Mouse (Mus musculus): Measurements from ENCODE around the gene Cend1. TPM values are rescaled to one million over a fixed set of nuclear protein-coding genes. Genes with fewer than 3 reads are reported as not detected.
A peak's percentile ranks its signal among the peaks of the same experiment; 100 is the strongest.

The Cend1 gene
- polyA plus RNA-seq, 1 experiment: 2.2 TPM

DNA sequence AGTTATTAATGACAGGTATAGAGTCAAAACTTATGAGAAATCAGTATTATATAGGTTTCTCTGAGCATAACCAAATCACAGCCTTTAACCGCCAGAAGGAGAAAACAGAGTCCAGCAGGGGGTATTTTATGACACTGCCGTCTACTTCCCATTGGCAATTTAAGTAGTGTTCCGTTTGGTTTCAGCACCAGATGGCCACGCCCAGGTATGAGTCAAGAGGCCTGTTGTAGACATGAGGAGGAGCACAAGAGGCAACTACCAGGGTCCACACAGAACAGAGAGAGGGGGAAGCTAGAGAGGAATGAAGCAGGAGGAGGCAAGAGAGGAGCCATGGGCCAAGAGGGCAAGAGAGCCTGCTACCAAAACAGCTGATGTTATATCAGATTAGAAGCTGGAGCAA, 49.7 kb downstream of the Cend1 start:
- Histone ChIP-seq H3K27ac (ENCODE audit: insufficient read depth, low read length) (peak overlapping the region; percentile 37; the same call in 1 of the 2 replicates), H3K9ac (ENCODE audit: low read depth, poor library complexity, severe bottlenecking) (no peak overlapping the region), H3K27me3 (ENCODE audit: control insufficient read depth, insufficient read depth, low read length, poor library complexity, severe bottlenecking) (no peaks in the 10 kb centered on the region), H3K36me3 (ENCODE audit: control insufficient read depth, insufficient read depth, low read length, poor library complexity, severe bottlenecking) (no peaks in the 10 kb centered on the region), H3K4me1 (ENCODE audit: control insufficient read depth, insufficient read depth, low read length) (peaks cover 2% of the 10 kb centered on the region), H3K9me3 (replicated peaks; ENCODE audit: control insufficient read depth, insufficient read depth, low read length, poor library complexity, severe bottlenecking) (no peaks in the 10 kb centered on the region), H3K4me3 (ENCODE audit: low read depth, low read length) (no peak overlapping the region)
- TF ChIP-seq CTCF (IDR thresholded peaks at IDR 0.05; ENCODE audit: low read depth, low read length) (no peak), EP300 (IDR thresholded peaks at IDR 0.05; ENCODE audit: insufficient read depth, low read depth, low read length) (no peak), POLR2A (IDR thresholded peaks at IDR 0.05; ENCODE audit: insufficient read depth, low read length) (no peak)

Other genes starting within 250 kb of the Cend1 start
- gene Hras, start 235.5 kb downstream of the Cend1 start, polyA plus RNA-seq (2011; ENCODE audit: insufficient read depth, insufficient read length, low read depth, missing spikeins): 50.5 and 51.8 TPM in 2 replicates
- 3.3 and 3.4 TPM in 2 replicates for gene Lrrc56, start 235.3 kb downstream of the Cend1 start, polyA plus RNA-seq (2011; ENCODE audit: insufficient read depth, insufficient read length, low read depth, missing spikeins)
- 5.9 and 6.6 TPM in 2 replicates for gene Lmntd2, start 215.4 kb downstream of the Cend1 start, polyA plus RNA-seq (2011; ENCODE audit: insufficient read depth, insufficient read length, low read depth, missing spikeins)
- 29.6 and 36.3 TPM in 2 replicates for gene Rassf7, start 213.6 kb downstream of the Cend1 start, polyA plus RNA-seq (2011; ENCODE audit: insufficient read depth, insufficient read length, low read depth, missing spikeins)
- 99.5 and 99.9 TPM in 2 replicates for gene Phrf1, start 200.7 kb downstream of the Cend1 start, polyA plus RNA-seq (2011; ENCODE audit: insufficient read depth, insufficient read length, low read depth, missing spikeins)
- gene Irf7, start 163.0 kb downstream of the Cend1 start, polyA plus RNA-seq (2011; ENCODE audit: insufficient read depth, insufficient read length, low read depth, missing spikeins): 0.57 TPM in 1 of 2 replicates, not detected in the other
- gene Cdhr5, start 152.7 kb downstream of the Cend1 start, polyA plus RNA-seq (2011; ENCODE audit: insufficient read depth, insufficient read length, low read depth, missing spikeins): not detected in 2 replicates
- gene Sct, start 150.4 kb downstream of the Cend1 start, polyA plus RNA-seq (2011; ENCODE audit: insufficient read depth, insufficient read length, low read depth, missing spikeins): 7.4 and 8.5 TPM in 2 replicates
- 0.21 and 0.65 TPM in 2 replicates for gene Drd4, start 137.5 kb downstream of the Cend1 start, polyA plus RNA-seq (2011; ENCODE audit: insufficient read depth, insufficient read length, low read depth, missing spikeins)
- 79.2 and 79.4 TPM in 2 replicates for gene Deaf1, start 101.8 kb downstream of the Cend1 start, polyA plus RNA-seq (2011; ENCODE audit: insufficient read depth, insufficient read length, low read depth, missing spikeins)
- gene Tmem80, start 101.8 kb downstream of the Cend1 start, polyA plus RNA-seq (2011; ENCODE audit: insufficient read depth, insufficient read length, low read depth, missing spikeins): 7.0 and 8.2 TPM in 2 replicates
- 39.8 and 46.0 TPM in 2 replicates for gene Eps8l2, start 90.6 kb downstream of the Cend1 start, polyA plus RNA-seq (2011; ENCODE audit: insufficient read depth, insufficient read length, low read depth, missing spikeins)
- gene Taldo1, start 37.3 kb downstream of the Cend1 start, polyA plus RNA-seq (2011; ENCODE audit: insufficient read depth, insufficient read length, low read depth, missing spikeins): 210 and 226 TPM in 2 replicates
- 36.7 and 45.4 TPM in 2 replicates for gene Gatd1, start 15.4 kb downstream of the Cend1 start, polyA plus RNA-seq (2011; ENCODE audit: insufficient read depth, insufficient read length, low read depth, missing spikeins)
- gene Slc25a22, start 8.4 kb upstream of the Cend1 start, polyA plus RNA-seq (2011; ENCODE audit: insufficient read depth, insufficient read length, low read depth, missing spikeins): 16.3 and 19.9 TPM in 2 replicates
- 22.1 and 27.6 TPM in 2 replicates for gene Pidd1, start 14.5 kb upstream of the Cend1 start, polyA plus RNA-seq (2011; ENCODE audit: insufficient read depth, insufficient read length, low read depth, missing spikeins)
- 2,328 and 2,759 TPM in 2 replicates for gene Rplp2, start 17.9 kb upstream of the Cend1 start, polyA plus RNA-seq (2011; ENCODE audit: insufficient read depth, insufficient read length, low read depth, missing spikeins)
- gene Pnpla2, start 25.7 kb upstream of the Cend1 start, polyA plus RNA-seq (2011; ENCODE audit: insufficient read depth, insufficient read length, low read depth, missing spikeins): 33.3 and 43.5 TPM in 2 replicates
- 13.5 and 14.0 TPM in 2 replicates for gene Cracr2b, start 31.6 kb upstream of the Cend1 start, polyA plus RNA-seq (2011; ENCODE audit: insufficient read depth, insufficient read length, low read depth, missing spikeins)
- 99.0 and 107 TPM in 2 replicates for gene Cd151, start 37.9 kb upstream of the Cend1 start, polyA plus RNA-seq (2011; ENCODE audit: insufficient read depth, insufficient read length, low read depth, missing spikeins)
- gene Polr2l, start 45.6 kb upstream of the Cend1 start, polyA plus RNA-seq (2011; ENCODE audit: insufficient read depth, insufficient read length, low read depth, missing spikeins): 12.1 and 15.3 TPM in 2 replicates
- gene Tspan4, start 45.7 kb upstream of the Cend1 start, polyA plus RNA-seq (2011; ENCODE audit: insufficient read depth, insufficient read length, low read depth, missing spikeins): 37.4 and 39.9 TPM in 2 replicates
- 14.9 and 16.7 TPM in 2 replicates for gene Chid1, start 110.4 kb upstream of the Cend1 start, polyA plus RNA-seq (2011; ENCODE audit: insufficient read depth, insufficient read length, low read depth, missing spikeins)
- gene Ap2a2, start 132.7 kb upstream of the Cend1 start, polyA plus RNA-seq (2011; ENCODE audit: insufficient read depth, insufficient read length, low read depth, missing spikeins): 102 and 108 TPM in 2 replicates
- gene Muc6, start 225.8 kb upstream of the Cend1 start, polyA plus RNA-seq (2011; ENCODE audit: insufficient read depth, insufficient read length, low read depth, missing spikeins): not detected in 2 replicates

Data from ES-Bruce4 (cell line).